Mouse (Mus musculus) layer of hippocampus, postnatal 25 days (tissue): ENCODE data around the gene Kdm7a. TPM values are rescaled to one million over a fixed set of nuclear protein-coding genes. Genes with fewer than 3 reads are reported as not detected.

ENCODE experiments used
- DNase-seq, 2 experiments: peaks; one replicate each; pipeline ENCODE4 v3.0.0; 2022; ENCODE audit warnings: mixed read lengths in 2 of 2, low spot score in 1 of 2; ENCODE audit errors: extremely low spot score in 1 of 2
- total RNA-seq, 2 experiments: library from RNA; stranded (reverse); gene quantifications; 2 replicates each; pipeline ENCODE4 v1.2.3; 2021

Kdm7a gene
- total RNA-seq: 10 to 100 TPM; 45.2 to 45.7 TPM

DNA sequence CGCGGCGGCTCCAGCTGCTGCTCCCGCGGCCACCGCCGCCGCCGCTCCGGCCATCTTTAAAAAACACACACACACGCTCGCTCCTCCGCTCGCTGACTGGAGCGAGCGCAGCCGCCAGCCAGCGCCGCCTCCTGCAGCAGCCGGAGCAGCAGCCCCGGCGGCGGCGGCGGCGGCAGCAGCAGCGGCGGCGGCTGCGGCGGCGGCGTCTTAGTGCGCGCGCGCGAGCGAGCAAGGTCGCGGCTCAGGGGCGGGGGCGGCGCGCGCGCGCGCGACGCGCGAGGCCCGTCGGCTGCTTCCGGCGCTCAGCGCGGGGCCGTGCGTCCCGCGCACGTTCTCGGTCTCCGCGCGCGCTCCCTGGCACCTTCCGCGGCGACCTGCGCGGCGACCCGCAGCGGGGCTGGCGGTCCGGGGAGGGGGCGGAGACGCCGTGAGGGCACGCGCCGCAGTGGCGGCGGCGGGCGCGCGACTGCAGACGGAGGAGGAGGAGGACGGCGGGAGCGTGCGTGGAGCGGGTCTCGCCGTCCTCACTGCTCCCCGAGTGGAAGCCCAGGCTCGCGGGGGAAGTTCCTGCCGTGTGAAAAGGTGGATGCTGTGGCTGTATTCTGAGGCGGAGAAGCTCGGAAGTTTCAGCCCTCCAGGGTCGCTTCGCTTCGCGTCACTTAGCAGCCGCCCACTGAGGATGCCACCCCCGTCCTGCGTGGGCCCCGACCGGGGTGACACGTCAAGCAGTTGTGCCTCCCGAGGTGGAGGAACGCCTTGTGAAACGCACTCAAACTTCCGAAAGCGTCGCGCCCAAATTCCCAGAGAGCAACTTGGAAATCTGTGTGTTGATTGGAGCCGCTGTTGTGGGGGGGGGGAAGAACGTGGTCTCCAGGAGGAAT is at the start of gene Kdm7a:
Gene Kdm7a (minus strand): TSS at position 209 of the 881 bp plus-strand sequence.
- DNase-seq: peak; percentile 57 to 83

DNA sequence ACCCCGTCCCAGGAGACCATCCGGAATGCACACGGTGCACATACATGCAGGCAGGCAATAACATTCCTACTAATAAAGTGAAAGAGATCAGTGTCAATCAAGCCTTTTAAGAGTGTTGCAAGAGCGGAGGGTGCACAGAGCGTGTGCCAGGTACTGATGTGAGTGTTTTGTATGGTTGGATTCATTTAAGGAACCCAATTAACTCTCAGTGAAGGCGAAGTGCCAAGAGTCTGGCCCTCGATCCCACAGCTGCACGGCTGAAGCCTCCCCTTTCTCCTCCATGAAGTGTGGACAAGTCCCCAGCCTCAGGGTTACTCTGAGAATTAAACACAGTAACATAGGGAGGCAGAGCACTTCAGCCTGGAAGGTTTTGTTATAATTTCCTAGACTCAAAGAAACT is 48.7 kb upstream of the Kdm7a start:
- DNase-seq: no peak

GRCm38 (mm10) chr6:39250055-39250454 is 43.5 kb upstream of the Kdm7a start:
- no peak for DNase-seq

- no peak for DNase-seq
Measured at GRCm38 (mm10) chr6:39249176-39249770, 42.7 kb upstream of the Kdm7a start.

DNA sequence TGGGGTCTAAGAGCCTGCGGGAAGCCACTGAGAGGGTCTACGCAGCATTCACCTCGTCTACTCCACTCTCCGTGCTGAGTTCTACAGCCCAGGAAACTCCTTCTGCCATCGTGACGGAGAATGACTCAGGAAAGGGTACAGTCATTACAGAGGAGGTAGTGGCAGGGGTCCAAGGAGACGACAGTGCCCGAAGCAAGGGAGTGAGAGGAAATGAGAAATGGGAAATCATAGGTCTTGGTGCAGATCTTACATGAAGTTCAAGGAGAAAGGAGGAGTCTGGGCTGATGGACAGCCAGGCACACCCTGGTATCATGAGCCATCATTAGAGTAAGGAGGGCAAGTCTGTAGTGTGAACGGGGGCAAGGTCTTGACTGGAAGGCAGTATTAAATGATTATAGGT is 37.5 kb upstream of the Kdm7a start:
- no peak for DNase-seq

DNA sequence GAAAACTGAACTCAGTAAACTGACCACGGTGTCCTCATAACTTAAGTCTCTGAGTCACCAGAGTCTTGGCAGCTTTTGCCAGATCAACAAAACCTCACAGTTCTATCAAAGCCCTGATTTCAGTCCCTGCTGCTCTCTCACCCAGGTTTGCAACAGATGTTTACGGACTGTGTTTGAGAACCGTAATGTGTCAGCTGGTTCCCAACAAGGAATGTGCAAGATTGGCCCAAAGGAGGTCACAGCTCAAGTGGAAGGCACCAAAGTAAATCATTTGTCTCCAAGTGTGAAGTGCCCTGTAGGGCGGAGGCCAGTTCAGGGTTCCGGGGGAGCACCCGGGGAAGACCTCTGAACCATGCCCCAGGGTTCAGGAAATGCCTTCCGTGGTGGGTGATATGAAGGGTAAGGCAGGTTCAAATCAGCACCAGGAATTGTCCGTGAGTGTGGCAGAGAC is 36.9 kb upstream of the Kdm7a start:
- no peak for DNase-seq

DNA sequence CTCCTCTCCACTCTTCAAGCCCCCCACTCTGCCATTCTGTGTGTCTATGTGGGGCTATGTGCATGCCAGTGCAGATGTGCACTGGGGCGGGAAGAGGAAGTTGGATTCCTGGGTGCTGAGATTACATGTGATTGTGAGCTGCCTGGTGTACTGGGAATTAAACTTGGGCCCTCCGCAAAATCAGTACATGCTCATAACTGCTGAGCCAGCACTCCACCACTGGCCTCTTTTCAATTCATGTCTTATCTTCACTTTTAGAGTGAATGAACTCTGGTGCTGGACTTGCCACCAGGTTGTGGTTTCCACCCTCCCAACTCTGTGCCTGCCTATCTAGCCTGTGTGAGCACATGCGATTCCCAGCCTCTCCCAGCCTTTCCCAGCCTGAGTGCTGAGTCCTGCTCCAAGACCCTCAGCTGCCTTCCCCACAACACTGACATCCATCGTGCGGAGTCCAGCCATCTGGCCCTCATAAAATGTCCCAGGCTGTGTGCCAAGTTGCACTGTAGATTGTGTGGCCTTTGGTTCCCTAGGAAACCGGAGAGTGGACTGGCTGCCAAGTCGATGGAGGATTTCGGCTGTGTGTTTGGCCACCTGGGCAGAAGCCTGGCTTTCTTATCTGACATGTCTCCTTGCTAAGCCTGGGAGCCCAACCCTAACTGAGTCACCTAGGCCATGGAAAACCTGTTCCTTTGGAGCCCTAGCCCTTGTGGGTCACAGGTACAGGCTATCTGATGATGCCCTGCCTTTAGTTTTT is 36.3 kb upstream of the Kdm7a start:
- peak; percentile 25 to 44 for DNase-seq

DNA sequence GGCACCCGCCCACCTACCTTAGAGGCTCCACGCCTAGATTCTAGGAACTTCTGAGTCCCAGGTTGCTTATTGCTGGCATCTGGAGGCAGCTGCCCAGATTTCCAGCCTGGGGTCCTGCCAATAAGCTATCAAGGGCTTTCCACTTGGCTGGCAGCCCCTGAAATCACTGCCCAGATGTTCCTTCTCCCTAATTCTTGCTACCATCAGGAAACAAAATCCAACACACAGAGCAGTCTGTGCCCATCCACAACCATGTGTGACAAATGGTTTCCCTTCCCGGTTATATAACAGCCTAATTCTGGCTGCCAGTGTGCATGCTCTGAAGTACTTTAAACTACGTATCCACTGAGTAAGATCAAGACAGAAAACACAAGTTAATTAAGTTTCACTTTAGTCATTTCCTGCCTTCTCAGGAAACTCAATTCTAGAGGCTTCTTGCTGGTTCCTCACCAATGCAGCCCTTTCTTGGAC is 34.9 kb upstream of the Kdm7a start:
- DNase-seq: peak; percentile 44

DNA sequence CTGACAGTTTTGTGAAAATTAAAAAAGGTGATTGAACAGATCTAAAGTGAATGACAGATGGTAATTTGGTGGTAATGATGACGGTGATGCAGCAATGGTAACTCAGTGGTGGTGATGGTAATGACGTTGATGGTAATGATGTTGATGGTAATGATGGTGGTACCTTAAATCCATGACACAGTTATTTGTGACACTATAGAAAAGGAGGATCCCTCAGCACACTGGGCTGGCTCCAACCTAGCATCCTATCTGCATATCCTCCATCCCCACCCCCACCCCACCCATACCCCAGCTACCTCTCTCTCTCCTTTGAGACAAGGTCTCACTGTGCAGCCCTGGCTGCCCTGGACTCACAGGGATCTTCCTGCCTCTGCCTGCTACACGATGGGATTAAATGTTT is 34.4 kb upstream of the Kdm7a start:
- no peak for DNase-seq

GRCm38 (mm10) chr6:39237887-39238286 is 31.3 kb upstream of the Kdm7a start:
- DNase-seq: no peak

DNA sequence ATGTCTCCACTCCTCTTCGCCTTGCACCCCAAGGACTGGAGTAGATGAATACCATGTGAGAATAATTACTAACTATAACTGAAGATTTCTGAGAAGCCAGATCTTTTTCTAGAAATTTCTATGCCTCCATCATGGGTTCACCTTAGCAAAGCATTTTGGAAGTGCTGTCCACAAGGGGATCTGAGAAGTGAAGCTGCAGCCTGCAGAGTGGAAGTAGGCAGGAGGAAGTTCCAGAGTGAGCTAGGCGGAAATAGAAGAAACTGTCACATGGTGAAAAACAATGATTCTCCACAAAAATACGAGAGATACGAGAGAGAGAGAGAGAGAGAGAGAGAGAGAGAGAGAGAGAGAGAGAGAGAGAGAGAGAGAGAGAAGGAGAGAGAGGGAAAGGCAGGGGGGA is 26.0 kb upstream of the Kdm7a start:
- DNase-seq: no peak

GRCm38 (mm10) chr6:39230664-39231063 is 24.1 kb upstream of the Kdm7a start:
- DNase-seq: no peak

DNA sequence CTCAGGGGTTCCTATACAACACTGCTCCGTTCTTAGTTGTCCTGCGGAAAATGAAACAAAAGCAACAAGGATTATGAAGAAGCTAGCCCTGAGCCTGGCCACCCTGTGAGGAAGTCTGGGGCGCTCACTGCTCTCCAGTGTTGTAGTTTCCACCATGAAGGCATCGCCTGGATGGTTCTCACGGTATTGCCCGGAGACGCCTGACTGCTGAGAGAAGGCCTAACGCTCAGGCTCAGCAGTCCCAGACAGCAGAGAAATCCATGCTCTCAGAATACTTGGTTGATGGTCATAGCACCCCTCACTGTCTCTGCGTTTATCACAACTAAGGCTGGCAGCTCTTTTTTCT is 20.0 kb upstream of the Kdm7a start:
- DNase-seq: no peak

DNA sequence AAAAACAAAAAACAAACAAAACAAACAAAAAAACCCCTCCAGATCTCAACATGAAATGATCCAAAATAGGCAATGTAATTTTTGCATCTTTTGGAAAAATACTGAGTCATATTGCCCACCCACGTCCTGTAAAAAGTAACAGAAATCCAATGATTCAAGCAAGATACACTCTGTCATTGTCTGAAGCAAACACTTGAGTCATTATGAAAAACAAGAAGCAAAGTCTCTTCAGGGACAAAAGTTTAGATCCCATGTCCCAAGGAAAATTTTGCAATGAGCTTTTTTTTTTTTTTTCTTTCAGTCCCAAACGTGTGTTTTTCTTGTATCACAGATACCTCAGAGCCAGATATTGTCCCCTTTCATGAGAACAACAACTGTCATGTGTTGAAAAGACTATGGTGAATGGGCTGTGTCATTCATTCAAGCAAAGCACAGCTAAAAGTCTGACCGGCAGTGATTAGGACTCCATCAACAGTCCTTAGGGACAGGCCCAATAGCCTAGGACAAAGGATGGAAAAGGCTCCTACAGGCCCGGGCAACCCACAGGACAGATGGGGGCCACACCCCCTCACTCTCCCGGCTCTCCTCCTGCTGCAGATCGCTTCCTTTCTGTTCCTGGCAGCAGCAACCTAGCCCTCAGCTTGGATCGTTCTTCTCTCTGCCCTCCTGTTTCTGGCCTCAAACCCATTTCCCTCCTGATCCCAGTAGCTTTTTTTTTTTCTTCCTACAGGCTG is 19.5 kb upstream of the Kdm7a start:
- DNase-seq: no peak

DNA sequence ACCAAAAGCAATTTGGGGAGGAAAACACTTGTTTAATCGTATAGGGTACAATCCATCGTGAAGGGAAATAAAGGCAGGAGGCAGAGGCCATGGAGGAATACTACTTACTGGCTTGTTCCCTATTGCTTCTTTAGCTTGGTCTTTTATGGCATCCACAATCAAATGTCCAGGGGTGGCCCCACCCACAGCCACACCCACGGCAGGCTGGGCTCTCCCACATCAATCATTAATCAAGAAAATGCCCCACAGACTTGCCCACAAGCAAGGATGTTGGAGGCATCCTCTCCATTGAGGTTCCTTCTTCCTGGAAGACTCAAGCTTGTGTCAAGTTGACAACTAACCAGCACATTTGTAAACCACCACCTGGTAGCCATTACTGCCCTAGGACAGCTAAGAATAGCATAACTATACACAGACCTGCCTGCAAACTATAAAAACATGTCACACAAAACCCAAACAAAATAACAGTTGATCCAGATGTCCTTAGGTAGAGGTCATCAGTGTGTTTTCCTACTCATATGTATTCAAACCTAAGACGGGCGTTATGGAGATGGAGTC is 16.8 kb upstream of the Kdm7a start:
- DNase-seq: no peak

DNA sequence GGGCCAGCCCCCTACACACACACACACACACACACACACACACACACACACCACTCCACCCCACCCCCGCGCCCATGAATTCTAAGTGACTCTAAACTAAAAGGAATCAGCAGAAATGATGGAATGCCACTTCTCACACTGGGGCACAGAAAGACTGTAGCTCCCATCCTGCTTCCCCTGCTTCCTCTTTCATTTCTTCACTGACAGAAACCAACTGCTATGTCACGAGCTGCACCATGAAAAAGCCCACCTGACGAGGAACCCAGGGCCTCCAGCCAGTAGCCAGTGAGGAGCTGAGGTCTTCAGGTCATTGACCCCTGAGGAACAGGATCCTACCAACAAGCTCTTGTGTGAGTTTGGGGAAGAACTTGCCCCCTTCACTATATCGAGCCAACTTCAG is 15.9 kb upstream of the Kdm7a start:
- DNase-seq: no peak

DNA sequence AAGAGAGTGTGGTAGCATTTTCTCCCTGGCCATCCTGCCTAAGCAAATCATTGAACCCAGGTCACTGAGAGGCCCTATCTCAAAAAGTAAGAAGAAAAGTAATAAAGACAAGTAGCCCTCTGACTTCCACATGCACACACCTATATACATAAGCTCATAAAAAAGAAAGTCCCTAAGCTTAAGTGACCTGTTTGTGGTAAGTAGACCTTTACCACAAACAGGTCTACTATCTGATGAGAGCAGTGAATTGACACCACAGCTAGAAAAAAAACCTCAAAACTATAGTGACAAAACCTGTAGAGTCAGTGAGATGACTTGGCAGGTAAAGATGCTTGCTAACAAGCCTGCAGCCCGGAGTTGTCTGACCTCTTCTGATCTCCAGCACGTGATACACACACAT is 11.4 kb upstream of the Kdm7a start:
- no peak for DNase-seq

DNA sequence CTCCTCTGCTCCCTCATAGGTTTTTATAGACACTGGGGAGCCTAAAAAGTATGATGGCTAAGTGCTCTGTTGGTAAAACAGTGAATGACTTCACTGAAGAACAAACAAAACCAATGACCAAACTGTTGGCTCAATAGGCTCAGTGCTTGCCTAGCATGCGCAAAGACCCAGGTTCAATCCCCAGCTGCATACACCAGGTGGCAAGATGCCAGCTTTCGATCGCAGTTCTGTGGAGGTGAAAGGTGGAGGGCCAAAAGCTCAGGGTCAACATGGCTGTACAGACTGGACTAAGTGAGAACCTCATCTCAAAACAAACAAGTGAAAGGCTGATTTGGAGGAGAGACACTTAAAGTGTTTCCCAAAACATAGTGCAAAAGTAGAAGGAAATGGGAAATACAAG is 10.5 kb upstream of the Kdm7a start:
- DNase-seq: no peak

- DNase-seq: no peak
Measured at GRCm38 (mm10) chr6:39214949-39215606, 8.5 kb upstream of the Kdm7a start.

DNA sequence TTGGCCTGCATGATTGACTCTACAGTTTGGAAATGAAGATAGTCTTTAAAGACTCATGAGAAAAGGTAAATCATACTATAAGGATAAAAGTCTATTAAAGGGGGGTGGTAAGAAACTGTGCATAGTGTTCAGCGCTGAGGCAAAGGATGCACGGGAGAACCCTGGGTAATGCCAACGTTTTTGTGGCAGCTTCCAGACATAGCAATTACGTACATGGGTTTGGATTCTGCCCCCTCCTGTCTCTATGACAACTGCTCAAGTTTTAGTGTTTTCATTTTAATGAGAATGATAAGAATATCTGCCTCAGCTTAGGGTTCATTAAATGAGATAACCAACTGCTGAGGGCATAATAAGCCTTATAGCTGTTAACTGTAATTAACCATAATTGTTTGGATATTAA is 3.1 kb upstream of the Kdm7a start:
- DNase-seq: no peak
